Mouse (Mus musculus): ENCODE measurements at regions not wholly inside any gene's neighbourhood (a gene's known extent, or its start where the extent isn't known, plus 50 kb on each side); places are given as distances from the start of the nearest gene placed in this dataset.

GRCm38 (mm10) chr3:105130228-105130627 is 63.6 kb downstream of the 4930564D02Rik start:
- no peak for DNase-seq (ENCODE audit: low spot score in 2 of 2)

- DNase-seq (ENCODE audit: low spot score in 2 of 2): no peak
Measured at GRCm38 (mm10) chr3:105131053-105131452, 64.4 kb downstream of the 4930564D02Rik start.

- DNase-seq (ENCODE audit: low spot score in 2 of 2): no peak
Measured at GRCm38 (mm10) chr3:105133011-105133410, 66.4 kb downstream of the 4930564D02Rik start.

- DNase-seq (ENCODE audit: low spot score in 2 of 2): no peak
Measured at GRCm38 (mm10) chr3:105141170-105141971, 74.7 kb downstream of the 4930564D02Rik start.

GRCm38 (mm10) chr3:105142631-105143030 is 76.0 kb downstream of the 4930564D02Rik start:
- DNase-seq (ENCODE audit: low spot score in 2 of 2): no peak

- no peak for DNase-seq (ENCODE audit: low spot score in 2 of 2)
Measured at GRCm38 (mm10) chr3:105151475-105152157, 85.0 kb downstream of the 4930564D02Rik start.

- DNase-seq (ENCODE audit: low spot score in 2 of 2): no peak
Measured at GRCm38 (mm10) chr3:105152158-105152541, 85.5 kb downstream of the 4930564D02Rik start.

- DNase-seq (ENCODE audit: low spot score in 2 of 2): no peak
Measured at GRCm38 (mm10) chr3:105158376-105158775, 91.7 kb downstream of the 4930564D02Rik start.

- peak; percentile 59 to 68 for DNase-seq (ENCODE audit: low spot score in 2 of 2)
Measured at GRCm38 (mm10) chr3:105165355-105165754, 98.7 kb downstream of the 4930564D02Rik start.

GRCm38 (mm10) chr3:105169117-105169516 is 102.5 kb downstream of the 4930564D02Rik start:
- DNase-seq (ENCODE audit: low spot score in 2 of 2): no peak

- DNase-seq (ENCODE audit: low spot score in 2 of 2): no peak
Measured at GRCm38 (mm10) chr3:105171527-105171926, 104.9 kb downstream of the 4930564D02Rik start.

GRCm38 (mm10) chr3:105172054-105172453 is 105.4 kb downstream of the 4930564D02Rik start:
- DNase-seq (ENCODE audit: low spot score in 2 of 2): no peak

- no peak for DNase-seq (ENCODE audit: low spot score in 2 of 2)
Measured at GRCm38 (mm10) chr3:105191303-105191702, 124.7 kb downstream of the 4930564D02Rik start.

GRCm38 (mm10) chr3:105191830-105192229 is 125.2 kb downstream of the 4930564D02Rik start:
- no peak for DNase-seq (ENCODE audit: low spot score in 2 of 2)

- no peak for DNase-seq (ENCODE audit: low spot score in 2 of 2)
Measured at GRCm38 (mm10) chr3:105200735-105201134, 134.1 kb downstream of the 4930564D02Rik start.

- no peak for DNase-seq (ENCODE audit: low spot score in 2 of 2)
Measured at GRCm38 (mm10) chr3:105209164-105209563, 142.5 kb downstream of the 4930564D02Rik start.

- DNase-seq (ENCODE audit: low spot score in 2 of 2): no peak
Measured at GRCm38 (mm10) chr3:105211023-105211422, 144.4 kb downstream of the 4930564D02Rik start.

- DNase-seq (ENCODE audit: low spot score in 2 of 2): no peak
Measured at GRCm38 (mm10) chr3:105211726-105212125, 145.1 kb downstream of the 4930564D02Rik start.

GRCm38 (mm10) chr3:105214867-105215266 is 148.2 kb downstream of the 4930564D02Rik start:
- no peak for DNase-seq (ENCODE audit: low spot score in 2 of 2)

- DNase-seq (ENCODE audit: low spot score in 2 of 2): no peak
Measured at GRCm38 (mm10) chr3:105215729-105216128, 149.1 kb downstream of the 4930564D02Rik start.

GRCm38 (mm10) chr3:105219630-105220029 is 153.0 kb downstream of the 4930564D02Rik start:
- no peak for DNase-seq (ENCODE audit: low spot score in 2 of 2)

- DNase-seq (ENCODE audit: low spot score in 2 of 2): no peak
Measured at GRCm38 (mm10) chr3:105220641-105221040, 154.0 kb downstream of the 4930564D02Rik start.
